Mouse (Mus musculus): ENCODE results near the gene Rrp1b.
"Not testable (repeated sequence)": the region's sequence is repeated elsewhere in the genome, so short reads cannot be mapped to it uniquely, and the experiment has no call there.

Rrp1b gene

DNA sequence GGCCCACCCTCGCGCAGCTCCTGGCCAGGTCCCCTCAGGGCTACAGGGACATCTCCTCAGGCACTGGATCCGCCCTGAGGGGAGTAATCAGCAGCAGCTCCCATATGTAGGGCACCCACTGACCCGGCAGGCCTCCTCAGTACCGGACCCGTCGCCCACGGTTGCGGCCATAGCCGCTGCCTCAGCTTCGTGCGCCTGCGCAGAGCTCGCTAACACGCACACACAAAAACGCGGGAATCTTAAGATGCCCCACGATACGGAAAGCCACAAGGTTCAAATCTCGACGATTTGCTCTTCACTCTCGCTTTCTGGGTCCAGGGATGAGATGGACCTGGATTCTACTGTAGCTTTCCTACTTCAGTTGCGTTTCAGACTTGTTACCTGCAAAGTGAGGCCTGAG lies 1.6 kb upstream of the Rrp1b start:
- DNase-seq (ENCODE audit: low spot score): no peak

DNA sequence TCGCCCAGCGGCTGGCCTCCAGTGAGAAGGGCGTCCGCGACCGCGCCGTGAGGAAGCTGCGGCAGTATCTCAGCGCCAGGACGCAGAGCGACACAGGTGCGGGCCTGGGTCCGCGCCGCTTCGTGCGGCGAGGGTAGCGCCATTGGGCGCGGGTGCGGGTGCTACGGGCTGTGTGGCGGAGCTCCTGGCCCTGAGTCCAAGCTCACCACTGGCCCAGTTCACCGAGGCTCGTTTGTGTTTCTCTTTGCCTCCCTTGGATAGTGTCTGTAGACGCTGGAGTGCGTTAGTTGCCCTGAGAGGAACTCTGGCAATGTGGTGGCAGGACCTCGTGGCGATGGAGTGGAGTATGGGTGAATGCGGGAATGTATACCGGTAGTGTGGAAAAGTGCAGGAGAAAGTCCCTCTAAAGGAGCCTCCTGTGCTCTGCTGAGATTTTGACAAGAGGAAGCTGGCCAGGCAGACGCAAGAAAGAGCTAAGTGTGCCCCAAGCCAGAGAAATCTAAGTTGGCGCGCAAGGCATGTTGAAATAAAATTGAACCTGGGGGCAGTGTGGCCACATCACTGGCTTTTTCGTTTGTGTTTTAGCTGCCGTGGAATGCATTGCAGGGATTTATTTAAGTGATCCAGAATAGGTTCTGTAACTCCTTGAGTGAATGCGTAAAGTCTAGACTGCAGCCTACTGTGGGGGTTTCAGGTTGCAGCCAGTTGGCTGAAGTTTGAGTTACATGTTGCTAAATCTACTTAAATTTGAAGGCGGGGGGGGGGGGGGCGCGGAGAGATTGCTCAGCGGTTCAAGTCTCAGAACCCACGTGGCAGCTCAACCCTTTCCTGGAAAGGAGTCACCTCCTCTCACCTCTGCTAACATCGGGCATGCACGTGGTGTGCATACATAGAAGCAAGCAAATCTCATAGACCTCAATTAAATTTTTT lies 874 bp downstream of the Rrp1b start:
- no peak for DNase-seq (ENCODE audit: low spot score)

DNA sequence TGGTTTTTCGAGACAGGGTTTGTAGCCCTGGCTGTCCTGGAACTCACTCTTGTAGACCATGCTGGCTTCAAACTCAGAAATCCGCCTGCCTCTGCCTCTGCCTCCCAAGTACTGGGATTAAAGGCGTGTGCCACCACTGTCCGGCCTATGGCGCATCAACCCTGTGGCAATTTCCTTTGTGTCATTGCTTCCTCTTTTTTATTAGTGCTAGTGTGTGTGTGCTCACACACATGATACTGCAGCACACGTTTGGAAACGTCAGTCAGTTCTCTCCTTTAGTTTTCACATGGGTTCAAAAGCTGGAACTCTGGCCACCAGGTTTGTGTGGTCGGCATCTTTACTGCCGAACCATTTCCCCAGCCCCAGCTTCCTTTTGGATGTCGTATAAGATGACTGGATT lies 4.4 kb downstream of the Rrp1b start:
- no peak for DNase-seq (ENCODE audit: low spot score)

DNA sequence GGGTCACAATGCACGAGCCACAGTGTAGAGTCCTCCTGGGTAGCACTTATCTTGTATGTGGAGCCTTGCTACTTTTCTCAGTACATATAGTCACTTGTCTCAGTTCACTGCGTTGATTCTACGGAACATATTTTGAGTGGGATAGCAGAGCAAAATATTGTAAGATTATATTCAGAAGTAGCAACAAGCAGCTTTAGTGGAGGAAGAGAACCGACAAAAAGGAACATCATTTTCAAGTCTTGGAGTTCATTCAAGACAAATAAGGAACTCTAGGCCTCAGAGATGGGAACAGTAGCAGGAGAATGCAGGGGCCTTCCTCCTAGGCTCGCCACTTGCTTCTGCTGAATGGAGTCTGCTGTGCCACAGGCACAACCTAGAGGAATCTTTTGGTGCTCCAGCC lies 10.6 kb downstream of the Rrp1b start:
- DNase-seq (ENCODE audit: low spot score): peak; percentile 25

DNA sequence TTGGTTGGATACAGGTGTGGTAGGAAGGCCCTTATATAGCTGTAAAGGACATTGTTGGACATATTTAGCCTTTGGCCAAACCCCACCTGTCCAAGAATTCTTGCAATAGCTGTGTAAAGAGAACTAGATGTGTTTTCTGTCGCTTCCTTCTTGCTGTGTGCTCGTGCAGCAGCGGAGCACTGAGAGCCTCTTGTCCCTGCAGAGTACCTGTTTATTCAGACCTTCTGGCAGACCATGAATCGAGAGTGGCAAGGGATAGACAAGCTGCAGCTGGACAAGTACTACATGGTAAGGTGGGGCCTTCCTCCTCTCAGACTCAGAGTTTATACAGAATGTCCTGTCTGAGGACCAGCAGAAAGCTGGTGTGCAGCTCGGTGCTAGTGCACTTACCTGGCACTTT lies 12.5 kb downstream of the Rrp1b start:
- no peak for DNase-seq (ENCODE audit: low spot score)

DNA sequence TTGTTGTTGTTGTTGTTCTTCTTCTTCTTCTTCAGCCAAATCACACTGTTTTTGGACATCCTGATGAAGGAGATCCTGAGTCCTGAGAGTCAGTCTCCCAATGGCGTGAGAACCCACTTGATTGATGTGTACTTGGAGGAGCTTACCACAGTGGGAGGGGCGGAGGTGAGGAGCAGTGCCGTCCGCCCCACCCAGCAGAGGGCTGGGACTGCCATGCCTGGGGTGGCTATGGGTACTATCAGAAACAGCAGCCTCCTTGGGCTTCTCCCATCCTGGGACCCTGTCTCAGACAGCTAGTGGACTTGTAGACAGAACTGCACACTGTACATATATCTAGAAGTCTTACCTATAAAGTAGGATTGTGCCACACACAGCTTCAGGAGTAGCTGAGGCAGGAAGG lies 14.0 kb downstream of the Rrp1b start:
- no peak for DNase-seq (ENCODE audit: low spot score)

DNA sequence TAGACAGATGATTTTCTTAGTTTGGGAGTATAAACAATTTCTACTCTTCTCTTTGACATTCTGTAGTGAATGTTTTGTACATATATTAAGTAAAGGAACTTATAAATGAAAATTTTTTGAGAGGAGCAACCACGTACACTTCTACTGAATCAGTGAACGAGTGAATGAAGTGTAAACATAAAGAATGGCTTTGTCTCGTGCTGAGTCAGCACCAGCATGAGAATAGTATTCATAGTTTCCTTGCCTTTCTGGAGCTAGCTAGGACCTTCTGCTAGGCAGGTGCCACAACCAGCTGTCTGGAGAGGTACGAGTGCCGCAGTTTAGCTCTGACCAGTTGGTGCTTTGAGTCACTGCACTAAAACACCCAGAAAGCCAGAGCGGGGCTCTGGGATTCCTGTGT lies 14.7 kb downstream of the Rrp1b start:
- no peak for DNase-seq (ENCODE audit: low spot score)

DNA sequence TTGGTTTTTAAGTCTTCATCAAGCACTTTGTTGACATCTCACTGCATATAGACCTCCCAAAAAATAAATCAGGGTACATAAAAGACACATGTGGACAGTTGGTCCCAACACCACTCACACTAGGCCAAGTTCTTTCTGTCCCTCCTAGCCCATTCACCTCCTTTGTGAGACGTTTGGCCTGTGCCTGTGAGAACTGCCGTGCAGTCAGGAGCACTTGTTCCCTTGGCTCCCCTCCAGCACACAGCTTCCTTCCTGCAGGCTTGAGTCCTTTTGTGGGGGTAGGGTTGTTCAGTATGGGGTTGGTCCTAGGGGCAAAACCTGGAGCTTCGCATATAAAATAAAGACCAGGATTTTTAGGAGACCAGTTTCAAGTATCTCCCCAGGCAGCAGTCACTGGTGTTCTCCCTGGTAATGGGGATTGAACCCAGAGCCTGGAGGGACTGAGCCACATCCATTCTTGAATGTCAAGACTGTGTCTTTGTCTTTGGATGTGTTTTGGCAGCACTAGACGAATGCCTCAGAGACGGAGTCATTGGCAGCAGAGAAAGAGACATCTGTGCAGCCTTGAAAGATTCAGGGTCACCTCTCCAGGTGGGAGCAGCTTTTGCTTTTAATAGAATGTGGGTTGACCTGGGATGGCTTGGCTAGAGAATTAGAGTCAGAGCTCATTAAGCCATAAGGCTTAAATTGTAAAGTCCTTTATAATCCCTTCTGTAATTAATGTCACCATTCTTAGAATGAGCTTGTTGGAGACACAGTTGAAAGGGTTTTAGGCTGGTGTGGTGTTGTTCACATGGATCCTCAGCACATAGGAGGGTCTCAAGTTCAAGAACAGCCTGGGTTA lies 16.6 kb downstream of the Rrp1b start:
- DNase-seq (ENCODE audit: low spot score): no peak

DNA sequence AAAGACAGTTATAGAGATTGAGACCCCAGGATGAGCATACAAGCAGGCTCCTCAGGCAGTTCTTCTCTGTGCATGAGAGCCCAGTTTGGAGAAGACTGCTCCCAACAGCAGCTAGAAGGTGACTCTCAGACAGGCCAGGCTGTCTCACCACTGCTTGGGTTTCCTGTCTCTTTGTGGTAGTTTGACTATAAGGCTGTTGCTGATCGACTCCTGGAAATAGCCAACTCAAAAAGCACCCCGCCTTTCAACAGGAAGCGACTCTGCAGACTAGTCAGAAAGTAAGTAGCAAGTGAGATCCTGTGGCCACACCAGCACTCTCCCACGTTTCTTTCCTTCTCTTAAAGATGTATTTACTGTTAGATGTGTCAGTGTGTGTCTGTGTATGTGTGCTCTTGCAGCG lies 17.8 kb downstream of the Rrp1b start:
- DNase-seq (ENCODE audit: low spot score): no peak

DNA sequence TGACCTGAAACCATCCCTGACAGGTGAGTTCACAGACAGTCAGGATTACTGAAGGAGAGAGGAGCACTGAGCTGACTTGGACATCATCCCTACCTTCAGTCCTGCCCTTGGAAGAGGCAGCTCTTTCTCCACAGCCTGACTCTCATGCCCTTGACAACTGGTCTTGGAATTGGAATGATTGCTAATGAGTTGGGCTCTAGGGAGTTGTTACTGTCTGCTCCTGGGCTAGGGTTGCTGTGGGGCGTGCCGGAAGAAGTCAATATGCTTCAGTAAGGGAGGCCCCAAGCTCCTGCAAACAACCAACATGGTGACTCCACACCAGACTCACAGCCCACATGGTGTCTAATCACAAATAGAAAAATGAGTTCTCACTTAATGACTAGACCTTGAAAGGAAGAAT lies 21.9 kb downstream of the Rrp1b start:
- DNase-seq (ENCODE audit: low spot score): no peak

DNA sequence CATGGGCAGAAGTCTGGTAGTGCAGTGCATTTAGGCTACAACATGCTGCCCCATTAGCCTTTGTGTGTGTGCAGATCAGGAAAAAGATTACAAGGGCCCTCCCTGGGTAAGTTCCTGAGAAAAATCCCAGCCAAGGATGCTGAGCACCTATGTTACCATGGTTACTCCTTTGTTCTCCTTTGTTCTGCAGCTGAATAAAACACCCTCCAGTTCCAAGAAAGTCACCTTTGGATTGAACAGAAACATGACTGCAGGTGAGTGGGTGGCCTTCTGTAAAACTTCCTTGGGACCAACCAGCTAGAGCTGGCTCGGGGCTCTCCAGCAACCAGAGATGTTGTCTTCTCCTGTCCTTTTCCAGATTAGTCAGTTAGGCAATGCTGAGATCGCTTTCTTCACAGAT lies 23.2 kb downstream of the Rrp1b start:
- no peak for DNase-seq (ENCODE audit: low spot score)

DNA sequence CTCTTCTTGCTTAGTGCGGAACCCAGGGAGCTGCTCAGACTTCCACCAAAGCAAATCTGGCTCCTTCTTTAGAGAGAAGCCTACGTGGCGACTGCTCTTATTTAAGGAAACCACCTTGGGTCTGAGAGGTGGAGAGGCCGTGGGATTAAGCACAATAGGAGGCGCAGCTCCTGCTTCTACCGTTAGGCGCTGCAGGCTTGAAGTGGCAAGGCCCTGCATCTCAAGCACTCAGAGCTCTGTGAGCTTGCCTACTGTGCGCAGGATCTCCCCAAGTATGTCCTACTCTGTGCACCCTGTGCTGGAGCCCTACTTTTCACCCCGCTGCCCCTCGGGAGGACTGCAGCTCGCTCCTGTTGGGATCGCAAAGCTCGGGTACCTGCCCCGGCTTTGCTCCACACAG lies 25.3 kb downstream of the Rrp1b start:
- no peak for DNase-seq (ENCODE audit: low spot score)

DNA sequence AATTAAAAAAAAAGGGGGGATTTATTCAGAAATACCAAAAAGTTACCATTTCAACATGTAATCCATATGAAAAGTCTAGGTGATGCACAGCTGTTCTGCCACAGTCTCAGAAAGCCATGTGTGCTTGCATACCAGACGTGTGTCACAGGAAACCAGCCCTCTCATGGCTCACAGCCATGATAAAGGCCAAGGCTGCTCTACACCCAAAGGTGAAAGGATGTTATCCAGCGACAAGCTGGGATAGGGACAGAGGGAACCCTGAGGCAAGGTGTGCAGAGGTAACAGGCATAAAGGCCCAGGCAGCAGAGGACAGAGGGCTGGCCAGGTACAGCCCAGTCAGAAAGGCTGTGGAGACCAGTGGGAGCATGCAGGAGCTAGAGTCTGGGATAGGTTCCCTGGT lies 27.8 kb downstream of the Rrp1b start:
- no peak for DNase-seq (ENCODE audit: low spot score)

DNA sequence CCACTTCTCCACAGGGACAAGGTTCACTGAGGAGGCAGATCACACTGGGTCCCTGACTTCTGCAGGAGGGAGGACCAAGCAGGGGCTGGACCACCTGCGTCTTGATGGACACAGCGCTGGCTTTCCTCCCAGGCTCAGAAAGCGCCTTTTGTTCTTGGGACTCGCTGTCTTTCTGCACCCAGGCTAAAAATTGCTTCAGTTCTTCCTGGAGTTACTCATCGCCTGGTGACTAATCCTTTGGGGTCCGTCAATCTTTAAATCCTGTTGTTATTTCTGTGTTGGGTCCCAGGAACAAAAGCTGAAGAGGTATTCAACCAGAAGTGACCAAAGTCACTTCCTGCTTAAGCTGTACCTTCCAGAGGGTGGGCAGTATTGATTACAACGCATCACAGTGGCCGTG lies 28.9 kb downstream of the Rrp1b start:
- DNase-seq (ENCODE audit: low spot score): not testable (repeated sequence)

DNA sequence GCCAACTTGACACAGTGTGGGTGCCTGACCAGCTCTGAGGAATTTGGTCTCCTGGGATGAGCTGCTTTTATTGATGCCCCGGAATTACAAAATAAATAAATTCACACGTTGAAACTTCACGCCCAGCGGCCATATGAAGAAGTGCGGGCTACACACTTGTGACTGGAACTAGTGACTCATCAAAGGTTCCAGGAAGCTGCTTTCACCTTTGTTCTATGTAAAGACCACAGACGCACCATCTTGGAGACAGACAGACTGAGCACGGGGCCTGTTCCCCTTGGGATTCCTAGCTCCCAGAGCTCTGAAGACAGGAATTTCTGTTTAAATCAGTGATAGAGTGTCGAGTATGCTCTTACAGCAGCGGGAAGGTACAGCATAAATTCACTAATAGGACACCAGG lies 31.6 kb downstream of the Rrp1b start:
- no peak for DNase-seq (ENCODE audit: low spot score)

DNA sequence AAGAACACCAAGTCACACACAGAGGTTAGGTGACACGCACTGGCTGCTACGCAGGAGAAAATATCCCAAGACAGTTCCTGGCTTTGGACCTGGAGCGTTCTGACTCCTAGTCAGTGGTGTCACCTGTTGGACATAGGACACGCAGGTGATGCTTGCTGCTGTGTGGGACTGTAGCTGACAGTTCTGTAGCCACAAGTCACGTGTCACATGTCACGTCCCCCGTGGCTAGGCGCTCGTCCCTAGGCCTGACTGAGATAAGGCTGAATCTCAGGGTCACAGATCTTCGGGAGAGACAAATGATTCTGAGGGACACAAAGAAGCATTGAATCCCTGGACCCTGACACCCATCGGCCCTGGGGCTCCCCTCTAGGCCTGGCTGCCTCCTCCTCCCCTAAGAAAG lies 32.5 kb downstream of the Rrp1b start:
- no peak for DNase-seq (ENCODE audit: low spot score)

DNA sequence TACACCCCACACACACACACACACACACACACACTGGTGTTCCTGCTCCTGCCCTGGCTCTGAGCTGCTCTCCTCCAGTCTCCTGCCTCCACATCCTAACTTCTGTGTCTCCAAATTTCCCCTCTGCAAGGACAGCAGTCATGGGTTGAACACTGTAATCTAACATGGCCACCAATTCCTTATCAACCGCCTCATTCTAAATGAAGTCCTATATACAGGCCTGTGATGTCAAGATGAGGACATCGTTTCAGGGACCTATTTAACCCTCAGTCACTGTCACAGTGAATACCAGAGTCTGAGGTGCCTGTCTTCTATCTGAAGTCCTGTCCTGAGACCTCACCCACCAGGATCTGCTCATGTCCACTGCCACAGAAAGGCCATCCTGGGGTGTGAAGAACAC lies 32.9 kb downstream of the Rrp1b start:
- DNase-seq (ENCODE audit: low spot score): no peak

DNA sequence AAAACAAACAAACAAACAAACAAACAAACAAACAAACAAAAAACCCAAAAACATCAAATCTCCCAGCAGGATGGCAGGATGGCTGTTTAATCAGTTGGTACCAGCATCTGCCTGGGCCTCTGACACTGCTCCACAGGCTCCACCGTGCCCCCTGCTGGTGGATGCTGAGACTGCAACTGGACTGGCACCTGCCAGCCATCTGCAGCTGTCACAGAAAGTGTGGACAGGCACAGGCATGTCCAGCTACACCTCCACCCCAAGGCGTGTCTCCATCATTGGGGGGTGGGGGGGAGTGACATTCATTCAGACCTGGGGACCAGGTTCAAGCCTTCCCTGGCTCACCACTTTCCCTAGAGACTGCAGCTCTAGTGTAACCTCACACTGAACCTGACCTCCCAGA lies 37.5 kb downstream of the Rrp1b start:
- peak; percentile 44 for DNase-seq (ENCODE audit: low spot score)

DNA sequence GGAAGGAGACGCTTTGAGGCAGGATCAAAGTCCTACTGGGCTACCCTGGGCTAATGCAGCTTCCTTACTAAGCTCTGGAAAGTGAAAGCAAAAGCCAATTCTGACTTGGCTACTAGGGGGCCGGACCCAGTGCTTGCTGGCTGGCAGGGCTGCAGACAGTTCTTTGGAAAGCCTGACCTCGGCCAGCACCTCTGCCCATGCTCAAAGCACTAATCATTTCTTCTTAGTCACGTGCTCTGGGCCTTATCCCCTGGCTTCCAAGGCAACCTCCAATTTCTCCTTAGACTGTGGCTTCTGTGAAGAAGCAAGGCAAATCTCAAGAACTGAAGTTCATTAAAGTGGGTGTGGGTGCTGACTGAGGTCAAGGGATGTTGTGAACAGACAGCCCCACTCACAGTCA lies 38.8 kb downstream of the Rrp1b start:
- DNase-seq (ENCODE audit: low spot score): no peak

DNA sequence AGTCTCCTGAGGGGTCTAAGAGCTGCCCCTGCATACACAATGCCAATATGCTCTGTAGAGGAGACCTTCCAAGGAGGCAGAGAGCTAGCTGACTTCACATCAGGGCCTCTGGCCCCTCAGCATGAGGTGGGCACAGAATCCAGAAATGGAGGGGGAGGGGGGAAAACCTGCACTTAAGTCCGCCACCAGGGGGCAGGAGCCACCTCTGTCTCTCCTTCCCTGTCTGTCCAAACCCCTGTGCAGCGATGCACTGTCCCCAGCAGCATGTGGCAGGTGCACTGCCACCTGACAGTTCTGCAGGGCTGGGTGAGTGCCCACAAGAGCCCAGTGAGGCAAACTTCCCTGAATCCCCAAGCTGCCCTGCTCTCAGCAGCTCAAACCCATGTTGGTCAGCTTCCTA lies 39.3 kb downstream of the Rrp1b start:
- DNase-seq (ENCODE audit: low spot score): no peak

DNA sequence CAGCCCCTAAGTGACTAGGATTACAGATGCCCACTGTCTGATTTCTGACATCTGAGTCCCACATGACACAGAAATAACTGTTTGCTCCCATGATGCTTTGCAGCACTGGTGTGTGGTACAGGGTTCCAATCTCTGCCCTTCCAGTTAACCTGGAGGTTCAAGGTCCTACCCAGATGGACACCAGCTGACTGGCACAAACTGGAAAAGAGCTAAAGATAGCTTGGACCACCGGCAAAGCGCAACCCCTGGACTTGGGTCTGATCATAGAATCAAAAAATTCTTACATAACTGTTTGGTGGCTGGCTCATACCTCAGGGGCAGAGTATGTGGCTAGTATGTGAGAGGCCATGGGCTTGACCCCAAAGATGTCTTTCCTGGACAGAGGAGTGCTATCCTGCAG lies 47.5 kb downstream of the Rrp1b start:
- no peak for DNase-seq (ENCODE audit: low spot score)

DNA sequence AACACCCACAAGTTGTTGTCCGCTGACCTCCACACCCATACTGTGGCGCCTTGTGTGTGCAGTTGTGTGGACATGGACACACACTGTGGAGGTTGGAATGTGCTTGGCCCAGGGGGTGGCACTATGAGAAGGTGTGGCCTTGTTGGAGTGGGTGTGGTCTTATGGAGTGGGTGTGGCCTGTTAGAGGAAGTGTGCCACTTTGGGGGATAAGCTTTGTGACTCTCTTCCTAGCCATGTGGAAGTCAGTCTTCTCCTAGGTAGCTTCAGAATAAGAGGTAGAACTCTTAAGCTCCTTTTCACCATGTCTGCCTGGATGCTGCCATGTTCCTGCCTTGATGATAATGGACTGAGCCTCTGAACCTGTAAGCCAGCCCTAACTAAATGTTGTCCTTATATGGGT lies 51.2 kb downstream of the Rrp1b start:
- DNase-seq (ENCODE audit: low spot score): no peak

DNA sequence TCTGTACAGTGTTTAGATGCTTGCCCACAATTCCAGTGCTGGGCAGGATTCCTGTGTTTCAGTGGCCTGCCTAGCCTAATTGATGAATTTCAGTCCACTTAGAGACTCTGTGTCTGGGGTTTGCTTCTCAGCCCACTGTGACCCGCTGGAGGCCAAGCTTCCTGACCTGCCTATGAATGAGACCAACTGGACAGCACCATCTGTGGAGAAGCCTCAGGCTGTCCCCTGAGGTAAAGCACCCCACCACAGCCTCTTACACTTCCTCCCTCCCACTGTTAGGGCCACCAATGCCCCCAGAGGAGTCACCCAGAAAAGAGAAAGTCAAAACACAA lies 55.1 kb downstream of the Rrp1b start:
- no peak for DNase-seq (ENCODE audit: low spot score)

Measured in layer of hippocampus, adult 9-10 months (tissue).